Mouse (Mus musculus) C2C12 (cell line): ENCODE results near the gene Apol10a. TPM values are rescaled to one million over a fixed set of nuclear protein-coding genes. Genes with fewer than 3 reads are reported as not detected.
"Not testable (repeated sequence)": the region's sequence is repeated elsewhere in the genome, so short reads cannot be mapped to it uniquely, and the experiment has no call there.

Experiments
- H3K27me3 ChIP-seq: one replicate; pipeline ENCODE4 v1.6.1; 2011; ENCODE audit not compliant: control insufficient read depth, insufficient read depth, insufficient read length
- H3K36me3 ChIP-seq: one replicate; pipeline ENCODE4 v1.6.1; 2011; ENCODE audit not compliant: control insufficient read depth, insufficient read depth
- H3K4me3 ChIP-seq: one replicate; pipeline ENCODE4 v1.5.1; 2011; ENCODE audit warnings: mild to moderate bottlenecking, control low read depth; ENCODE audit not compliant: poor library complexity, insufficient read depth, severe bottlenecking
- H3K79me2 ChIP-seq: one replicate; pipeline ENCODE4 v1.6.1; 2011; ENCODE audit not compliant: control insufficient read depth, insufficient read depth
- H3K79me3 ChIP-seq: one replicate; pipeline ENCODE4 v1.6.1; 2011; ENCODE audit warnings: low read depth, control low read depth
- H3ac ChIP-seq: one replicate; pipeline ENCODE3; 2011; ENCODE audit warnings: low read depth; ENCODE audit not compliant: control insufficient read depth, insufficient read length
- CEBPB ChIP-seq: IDR thresholded peaks from one replicate; pipeline ENCODE4 v1.6.1; 2011; ENCODE audit warnings: low read depth, mild to moderate bottlenecking, control low read depth, moderate library complexity
- CTCF ChIP-seq: IDR thresholded peaks from one replicate; pipeline ENCODE4 v1.5.1; 2011; ENCODE audit not compliant: control insufficient read depth, insufficient read depth, insufficient read length
- FOSL1 ChIP-seq: IDR thresholded peaks from one replicate; pipeline ENCODE4 v1.8.0; 2011; ENCODE audit warnings: mild to moderate bottlenecking, low read length; ENCODE audit not compliant: poor library complexity, insufficient read depth, severe bottlenecking
- MAX ChIP-seq: IDR thresholded peaks from one replicate; pipeline ENCODE4 v1.6.1; 2011; ENCODE audit warnings: mild to moderate bottlenecking, control low read depth
- MYOD1 ChIP-seq: IDR thresholded peaks from one replicate; pipeline ENCODE4 v1.6.1; 2011; ENCODE audit warnings: low read depth; ENCODE audit not compliant: control insufficient read depth, insufficient read length
- MYOG ChIP-seq: IDR thresholded peaks from one replicate; pipeline ENCODE4 v1.6.1; 2011; ENCODE audit not compliant: control insufficient read depth, insufficient read length; ENCODE audit errors: extremely low read depth
- USF1 ChIP-seq: IDR thresholded peaks from one replicate; pipeline ENCODE4 v1.6.1; 2011; ENCODE audit warnings: low read depth, mild to moderate bottlenecking, control low read depth, moderate library complexity
- long read RNA-seq, 2 experiments: library from polyadenylated mRNA; unstranded; transcript quantifications; one replicate each; pipeline ENCODE4 v2.0.0; 2019 to 2020
- polyA plus RNA-seq: library from polyadenylated mRNA; unstranded; fragments of >200 nt; fragmentation: generic; extraction: Trizol; gene quantifications from one replicate; pipeline ENCODE4 v1.2.1, GENCODE M21; 2012; ENCODE audit warnings: missing spikeins

Apol10a gene
- polyA plus RNA-seq = 0.04 TPM
- long read RNA-seq, experiment 1 = 0 reads
- long read RNA-seq, experiment 2 = 0 reads

DNA sequence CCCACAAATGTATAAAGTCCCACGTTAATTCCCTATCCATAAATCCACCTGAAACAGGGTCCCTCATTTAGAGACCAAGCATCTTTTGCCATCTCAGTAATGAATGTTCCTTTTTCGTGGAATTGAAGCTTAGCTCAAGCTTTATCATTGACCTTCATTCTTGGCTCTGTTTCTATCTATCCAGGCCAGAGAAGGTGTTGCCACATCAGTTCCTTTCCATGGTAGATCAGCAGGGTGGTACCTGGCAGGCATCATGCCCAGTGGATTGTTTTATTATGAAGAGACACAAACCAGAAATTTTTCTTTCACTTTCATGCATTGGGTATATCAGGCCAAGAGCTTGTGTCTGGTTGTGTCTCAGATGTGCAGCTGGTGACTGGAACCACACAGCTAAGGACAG is at the start of gene Apol10a:
Apol10a (plus strand) TSS at position 355 of the 400 bp plus-strand sequence.
- not testable (repeated sequence) for H3K79me3 ChIP-seq, H3K27me3 ChIP-seq, H3K4me3 ChIP-seq, H3K79me2 ChIP-seq, H3ac ChIP-seq, H3K36me3 ChIP-seq

GRCm38 (mm10) chr15:77428690-77429448 is 48.0 kb upstream of the Apol10a start:
- not testable (repeated sequence) for H3K27me3 ChIP-seq, H3K79me3 ChIP-seq, H3K36me3 ChIP-seq, H3K4me3 ChIP-seq, H3ac ChIP-seq, H3K79me2 ChIP-seq

- H3K27me3 ChIP-seq = peaks cover 19% of the 10 kb centered on the region
These were observed 32.1 kb upstream of the Apol10a start for GRCm38 (mm10) chr15:77444746-77445145.

DNA sequence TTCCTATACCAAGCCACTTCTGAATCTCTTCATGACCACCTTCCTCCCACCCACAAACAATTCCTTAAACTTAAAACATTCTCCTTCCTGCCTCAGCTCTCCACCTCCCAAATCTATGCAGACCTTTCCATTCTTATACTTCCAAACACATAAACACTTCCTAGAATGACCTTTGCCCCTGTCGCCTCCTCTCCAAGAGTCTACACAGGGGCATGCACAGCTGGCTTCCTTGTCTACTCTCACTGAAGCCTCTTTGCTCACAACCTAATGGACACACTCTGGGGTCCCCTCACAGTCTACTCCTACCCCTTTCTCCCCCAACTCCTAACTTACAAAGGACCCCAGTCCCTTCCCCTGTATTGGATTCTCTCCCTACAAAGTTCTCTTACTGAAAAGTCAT is 31.2 kb upstream of the Apol10a start:
- not testable (repeated sequence) for H3K4me3 ChIP-seq, H3K79me2 ChIP-seq, H3ac ChIP-seq, H3K79me3 ChIP-seq, H3K36me3 ChIP-seq
- peaks cover 19% of the 10 kb centered on the region for H3K27me3 ChIP-seq

More at GRCm38 (mm10) chr15:77444746-77445145, 32.1 kb upstream of the Apol10a start:
- not testable (repeated sequence) for H3K79me2 ChIP-seq, H3K36me3 ChIP-seq, H3ac ChIP-seq, H3K4me3 ChIP-seq, H3K79me3 ChIP-seq

DNA sequence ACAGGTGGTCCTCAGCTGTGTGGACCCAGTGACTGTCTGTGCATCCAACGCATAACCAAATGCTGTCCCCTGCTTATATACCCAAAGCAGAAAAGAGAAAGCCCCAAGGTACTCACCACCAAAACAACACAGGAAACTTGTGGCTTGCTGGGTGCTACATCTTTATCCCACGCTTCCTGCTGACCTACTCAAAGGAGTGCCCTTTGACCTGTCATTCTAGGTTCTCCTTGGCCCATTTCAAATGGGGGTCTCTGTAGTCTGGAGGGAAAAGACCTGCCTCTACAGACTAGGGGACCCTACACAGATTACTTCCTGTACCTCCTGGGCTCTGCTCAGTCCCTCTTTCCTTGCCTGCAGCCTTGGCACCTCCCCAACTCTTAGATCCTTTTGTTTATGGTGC is 29.5 kb upstream of the Apol10a start, which contains the start of gene Apol7b:
Apol7b (minus strand) TSS at position 101 of the 400 bp plus-strand sequence.
- H3K27me3 ChIP-seq = peaks cover 16% of the 10 kb centered on the region
- H3K4me3 ChIP-seq, H3ac ChIP-seq, H3K79me3 ChIP-seq, H3K79me2 ChIP-seq, H3K36me3 ChIP-seq: not testable (repeated sequence)

- not testable (repeated sequence) for H3K36me3 ChIP-seq, H3K79me2 ChIP-seq, H3ac ChIP-seq, H3K27me3 ChIP-seq, H3K4me3 ChIP-seq, H3K79me3 ChIP-seq
These were observed 26.9 kb upstream of the Apol10a start for GRCm38 (mm10) chr15:77449927-77450326.

DNA sequence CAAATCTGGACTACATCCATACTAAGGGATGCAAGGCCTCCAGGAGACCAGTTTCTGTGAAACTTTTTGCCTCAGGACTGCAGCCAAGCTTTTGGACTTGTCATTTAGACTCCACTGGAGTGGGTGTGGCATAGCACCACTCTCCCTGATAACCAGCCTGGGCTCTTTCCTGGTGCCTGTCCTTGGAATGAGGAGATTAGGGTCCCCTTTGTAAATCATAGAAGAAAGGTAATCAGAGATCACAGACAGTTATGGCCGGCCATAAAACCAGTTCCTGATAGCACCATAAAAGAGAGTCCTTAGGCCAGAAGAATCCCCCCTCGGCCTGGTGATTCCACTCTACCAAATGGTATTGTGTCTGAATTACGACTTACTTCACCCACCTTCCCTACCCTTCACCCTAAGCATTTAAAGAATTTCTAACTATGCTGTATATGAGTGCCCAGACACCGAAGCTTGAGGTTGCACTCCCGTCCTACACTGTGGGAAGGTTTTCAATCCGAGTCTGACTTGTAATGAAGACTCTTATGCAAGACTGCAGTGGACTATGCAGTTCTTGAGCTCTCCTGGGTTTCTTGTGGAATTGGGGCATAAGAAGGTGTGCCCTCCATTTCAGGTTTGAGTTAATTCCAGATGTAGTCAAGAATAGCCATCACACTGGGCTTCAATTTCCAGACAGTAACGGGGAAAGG is 2.0 kb upstream of the Apol10a start:
- H3K36me3 ChIP-seq, H3K79me2 ChIP-seq, H3K27me3 ChIP-seq, H3ac ChIP-seq, H3K79me3 ChIP-seq, H3K4me3 ChIP-seq: not testable (repeated sequence)

DNA sequence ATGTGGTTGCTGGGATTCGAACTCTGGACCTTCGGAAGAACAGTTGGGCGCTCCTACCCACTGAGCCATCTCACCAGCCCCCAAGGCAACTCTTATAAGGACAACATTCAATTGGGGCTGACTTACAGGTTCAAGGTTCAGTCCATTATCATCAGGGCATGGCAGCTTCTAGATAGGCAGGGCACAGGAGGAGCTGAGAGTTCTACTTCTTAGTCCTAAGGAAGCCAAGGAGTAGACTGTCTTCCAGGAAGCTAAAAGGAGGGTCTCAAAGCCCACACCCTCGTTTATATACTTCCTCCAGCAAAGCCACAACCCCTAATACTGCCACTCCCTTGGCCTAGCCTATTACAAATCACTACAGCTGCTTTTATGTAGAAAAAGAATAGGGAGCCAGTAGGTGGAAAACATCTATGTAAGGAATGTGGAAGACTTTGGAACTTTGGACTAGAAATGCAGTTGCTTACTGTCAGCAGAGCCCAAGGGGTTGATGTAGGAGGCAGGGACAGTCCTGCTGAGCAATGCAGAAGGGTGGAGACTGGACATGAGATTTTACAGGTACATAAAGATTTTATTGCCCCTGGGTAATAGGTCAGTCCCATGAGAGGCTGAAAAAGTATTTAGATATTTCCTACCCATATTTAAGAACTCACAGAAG is 5.4 kb downstream of the Apol10a start:
- H3K79me2 ChIP-seq = no peaks in the 10 kb centered on the region
- no peaks in the 10 kb centered on the region for H3K27me3 ChIP-seq
- H3K4me3 ChIP-seq = no peak overlapping the region
- no peaks in the 10 kb centered on the region for H3K79me3 ChIP-seq
- TF ChIP-seq CTCF (no peak), MYOD1 (no peak), MYOG (no peak), USF1 (no peak), CEBPB (no peak), FOSL1 (no peak), MAX (no peak)
- H3ac ChIP-seq = no peak overlapping the region
- H3K36me3 ChIP-seq = no peaks in the 10 kb centered on the region

DNA sequence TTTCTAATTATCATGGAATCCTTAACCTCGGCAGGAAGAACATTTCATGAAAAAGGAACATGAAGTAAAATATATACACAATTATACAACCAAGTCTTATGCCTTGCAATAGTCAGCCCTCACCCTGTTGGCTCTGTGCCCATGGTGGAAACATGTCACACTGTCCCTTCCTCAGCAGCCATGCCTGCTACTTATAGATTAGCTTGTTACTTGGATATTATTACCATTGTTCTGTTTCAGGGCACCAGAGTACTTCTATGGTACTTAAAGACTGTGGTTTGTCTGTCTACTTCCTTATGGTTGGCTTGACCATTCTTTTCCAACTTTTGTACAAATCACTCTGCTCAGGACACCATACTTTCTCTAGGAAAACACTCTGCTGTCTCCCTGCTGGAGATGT is 16.3 kb downstream of the Apol10a start:
- not testable (repeated sequence) for H3K79me2 ChIP-seq, H3K27me3 ChIP-seq, H3K36me3 ChIP-seq, H3K79me3 ChIP-seq, H3ac ChIP-seq, H3K4me3 ChIP-seq

GRCm38 (mm10) chr15:77494694-77495093 is 17.8 kb downstream of the Apol10a start:
- H3ac ChIP-seq, H3K79me2 ChIP-seq, H3K36me3 ChIP-seq, H3K79me3 ChIP-seq, H3K4me3 ChIP-seq, H3K27me3 ChIP-seq: not testable (repeated sequence)
